23 mouse cellular contexts compared by ENCODE assay signal in genomic region chr8:13420970-13421369, GRCm38 (mm10). TPM values are rescaled to one million over a fixed set of nuclear protein-coding genes. Genes with fewer than 3 reads are reported as not detected.
A peak's percentile ranks its signal among the peaks of the same experiment; 100 is the strongest.
DNase-seq lines count a peak whose midpoint lies in the region; ATAC-seq lines count a peak whose summit lies in the region.
"Had no signal": no experiment of that assay in that cellular context is flagged by ENCODE, and none has a peak within 500 bp of the region (broad histone marks: within the 10 kb centered on the region; RNA-seq: fewer than 3 reads in every experiment).

No protein-coding gene starts in this region.

- no peak overlapping the region for H3K4me3 ChIP-seq in midbrain, embryonic 14.5 days (replicated peaks; ENCODE audit: low read depth, low read length)
- H3K4me3 ChIP-seq: embryonic facial prominence, embryonic 15.5 days; forebrain, embryonic 12.5 days; gastrocnemius, adult 2 months; heart, embryonic 15.5 days; hindbrain, embryonic 10.5 days; megakaryocyte, embryonic 14.5 days; neural tube, embryonic 12.5 days had no signal

- peak; percentile 52; the same call in 1 of the 2 replicates for ATAC-seq in frontal cortex, adult (ENCODE audit: low TSS enrichment)
- ATAC-seq in midbrain, embryonic 14.5 days (ENCODE audit: low FRiP score, low TSS enrichment): no peak
- ATAC-seq in megakaryocyte-erythroid progenitor cell, adult 5-6 weeks (replicated peaks; ENCODE audit: low FRiP score, low TSS enrichment, poor library complexity, severe bottlenecking): no peak
- ATAC-seq: liver, postnatal 0 days had no signal

- 91% methylated on average over 6 of the region's 6 CpGs for WGBS in midbrain, embryonic 14.5 days

- no peak for DNase-seq in frontal cortex, postnatal 10 days (ENCODE audit: low spot score in 2 of 2)
- peak; percentile 65 for DNase-seq in brain, adult 2 months (ENCODE audit: low read depth, low spot score)
- peak; percentile 6 to 51 for DNase-seq in left cerebral cortex, postnatal 25 days (ENCODE audit: low spot score in 2 of 2)
- peak; percentile 19 for DNase-seq in right cerebral cortex, postnatal 14 days
- DNase-seq in midbrain, embryonic 14.5 days: no peak
- DNase-seq: cerebellum, adult 9-11 months; embryo, embryonic 11 days; gastrocnemius, adult 2 months; heart, adult 18-20 months; kidney, adult 2 months; kidney, postnatal 25 days; liver; liver, postnatal 0 days had no signal

- no peaks in the 10 kb centered on the region for H3K27me3 ChIP-seq in midbrain, embryonic 14.5 days (ENCODE audit: control insufficient read depth, insufficient read depth, low read length)
- H3K27me3 ChIP-seq: embryonic facial prominence, embryonic 15.5 days; forebrain, embryonic 12.5 days; heart, embryonic 15.5 days; neural tube, embryonic 12.5 days had no signal

- H3K4me2 ChIP-seq in midbrain, embryonic 14.5 days (ENCODE audit: low read length): no peak overlapping the region
- H3K4me2 ChIP-seq: embryonic facial prominence, embryonic 15.5 days; forebrain, embryonic 12.5 days; heart, embryonic 15.5 days; neural tube, embryonic 12.5 days had no signal

- no peaks in the 10 kb centered on the region for H3K36me3 ChIP-seq in midbrain, embryonic 14.5 days (ENCODE audit: control insufficient read depth, insufficient read depth, low read length)
- H3K36me3 ChIP-seq: embryonic facial prominence, embryonic 15.5 days; forebrain, embryonic 12.5 days; heart, embryonic 15.5 days; hindbrain, embryonic 10.5 days; neural tube, embryonic 12.5 days had no signal

- no peak overlapping the region for H3K27ac ChIP-seq in midbrain, embryonic 14.5 days (replicated peaks; ENCODE audit: low read depth, low read length)
- H3K27ac ChIP-seq: embryonic facial prominence, embryonic 15.5 days; forebrain, embryonic 12.5 days; gastrocnemius, adult 2 months; heart, embryonic 15.5 days; hindbrain, embryonic 10.5 days; neural tube, embryonic 12.5 days had no signal

- no peak overlapping the region for H3K9ac ChIP-seq in midbrain, embryonic 14.5 days (replicated peaks; ENCODE audit: low read length)
- H3K9ac ChIP-seq: embryonic facial prominence, embryonic 15.5 days; forebrain, embryonic 12.5 days; heart, embryonic 15.5 days; liver, postnatal 0 days; neural tube, embryonic 12.5 days had no signal

- no peaks in the 10 kb centered on the region for H3K4me1 ChIP-seq in midbrain, embryonic 14.5 days (ENCODE audit: control insufficient read depth, insufficient read depth, low read length)
- H3K4me1 ChIP-seq: embryonic facial prominence, embryonic 15.5 days; forebrain, embryonic 12.5 days; heart, embryonic 15.5 days; hindbrain, embryonic 10.5 days; megakaryocyte, embryonic 14.5 days; neural tube, embryonic 12.5 days had no signal

- H3K9me3 ChIP-seq in midbrain, embryonic 14.5 days (ENCODE audit: control insufficient read depth, low read length): no peaks in the 10 kb centered on the region
- H3K9me3 ChIP-seq: embryonic facial prominence, embryonic 15.5 days; forebrain, embryonic 12.5 days; heart, embryonic 15.5 days; neural tube, embryonic 12.5 days had no signal

- intact Hi-C loops in left cerebral cortex, postnatal 25 days (cut with DNase I): no loop called here

RNA-seq across cellular contexts. Expression of gene Tmem255b, which starts 14.0 kb away (rescaled TPM):
- 1 to 10 TPM; 5.0 to 5.6 TPM for total RNA-seq in left cerebral cortex, postnatal 25 days (2021)
- polyA plus RNA-seq in midbrain, embryonic 14.5 days (2014; fragmentation: Nextera tagmentation; extraction: Ambion mirVana): 0.29 TPM in 1 of 2 replicates, not detected in the other
- not detected in 2 replicates for total RNA-seq in megakaryocyte-erythroid progenitor cell, adult 5-6 weeks (2014; fragmentation: Nextera tagmentation)
- not detected in 2 replicates for total RNA-seq in megakaryocyte-erythroid progenitor cell, adult 5-6 weeks (2017)
- polyA plus RNA-seq: liver, postnatal 0 days had no signal

RNA-seq across cellular contexts. Expression of gene Grk1, which starts 16.1 kb away (rescaled TPM):
- total RNA-seq in left cerebral cortex, postnatal 25 days (2021): not detected
- not detected in 2 replicates for polyA plus RNA-seq in midbrain, embryonic 14.5 days (2014; fragmentation: Nextera tagmentation; extraction: Ambion mirVana)
- 0.25 TPM in 1 of 2 replicates, not detected in the other for total RNA-seq in megakaryocyte-erythroid progenitor cell, adult 5-6 weeks (2014; fragmentation: Nextera tagmentation)
- total RNA-seq in megakaryocyte-erythroid progenitor cell, adult 5-6 weeks (2017): not detected in 2 replicates
- total RNA-seq: gastrocnemius, adult 2 months; heart, adult 18-20 months had no signal
- polyA plus RNA-seq: heart, embryonic 15.5 days; hindbrain, embryonic 10.5 days; liver, postnatal 0 days had no signal

RNA-seq across cellular contexts. Expression of gene Atp4b, which starts 24.3 kb away (rescaled TPM):
- not detected for total RNA-seq in left cerebral cortex, postnatal 25 days (2021)
- not detected in 2 replicates for polyA plus RNA-seq in midbrain, embryonic 14.5 days (2014; fragmentation: Nextera tagmentation; extraction: Ambion mirVana)
- 0.96 and 1.4 TPM in 2 replicates for total RNA-seq in megakaryocyte-erythroid progenitor cell, adult 5-6 weeks (2014; fragmentation: Nextera tagmentation)
- total RNA-seq in megakaryocyte-erythroid progenitor cell, adult 5-6 weeks (2017): 0.80 and 1.1 TPM in 2 replicates
- total RNA-seq: gastrocnemius, adult 2 months; left cerebral cortex, postnatal 10 days had no signal
- polyA plus RNA-seq: embryonic facial prominence, embryonic 15.5 days; forebrain, embryonic 12.5 days; heart, embryonic 15.5 days; liver, postnatal 0 days; neural tube, embryonic 12.5 days; urinary bladder, adult 2 months had no signal

Comparison
In these comparisons a context has a peak if more than half of its experiments do, and no peak if none do; other contexts are left out.
1. DNase-seq: peak in brain, adult 2 months (single experiment), left cerebral cortex, postnatal 25 days (2 of 2) and right cerebral cortex, postnatal 14 days (single experiment); none in frontal cortex, postnatal 10 days (0 of 2) and midbrain, embryonic 14.5 days (single experiment).
2. RNA of gene Tmem255b, which starts 14.0 kb away (total RNA-seq): 5.0 to 5.6 TPM in left cerebral cortex, postnatal 25 days; not detected in megakaryocyte-erythroid progenitor cell, adult 5-6 weeks; every median in the first group is over 4 times any median in the second.